Mouse (Mus musculus): ENCODE results near the gene Orm1. TPM values are rescaled to one million over a fixed set of nuclear protein-coding genes. Genes with fewer than 3 reads are reported as not detected.

Gene Orm1
- polyA plus RNA-seq, 1 experiment from 2014 or later: 16.3 TPM

DNA sequence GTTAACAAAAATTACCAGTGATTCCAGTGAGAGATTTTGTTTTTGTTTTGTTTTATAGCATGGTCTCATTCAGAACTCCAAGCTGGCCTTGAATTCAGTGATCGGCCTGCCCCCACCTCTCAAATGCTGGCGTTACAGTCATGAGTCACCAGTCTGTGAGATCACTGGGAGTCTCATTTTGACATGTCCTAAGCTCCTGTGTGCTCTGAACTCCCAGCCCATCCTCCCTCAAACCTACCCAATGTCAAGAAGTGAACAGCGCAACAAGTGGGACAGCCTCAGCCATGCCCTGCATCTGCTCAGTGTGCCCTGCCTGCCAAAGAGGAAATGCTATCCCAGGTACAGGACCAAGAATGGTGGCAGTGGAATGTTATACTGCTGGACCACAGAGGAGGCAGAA is 40.9 kb downstream of the Orm1 start:
- no peak for ATAC-seq (ENCODE audit: low FRiP score, low TSS enrichment)
- Histone ChIP-seq H3K4me3 (ENCODE audit: low read depth, low read length) (no peak overlapping the region), H3K27me3 (ENCODE audit: control insufficient read depth, insufficient read depth, low read length) (no peaks in the 10 kb centered on the region), H3K9me3 (ENCODE audit: control insufficient read depth, low read length) (no peaks in the 10 kb centered on the region), H3K27ac (replicated peaks) (no peak overlapping the region), H3K4me2 (replicated peaks; ENCODE audit: low read depth) (no peak overlapping the region), H3K36me3 (ENCODE audit: control insufficient read depth, insufficient read depth, low read length) (peaks cover 18% of the 10 kb centered on the region), H3K9ac (ENCODE audit: low read length) (no peak overlapping the region), H3K4me1 (replicated peaks; ENCODE audit: control insufficient read depth, insufficient read depth) (no peaks in the 10 kb centered on the region)
- no peak for TF ChIP-seq CTCF (IDR thresholded peaks at IDR 0.05; ENCODE audit: low read depth)
- TF ChIP-seq EP300 (optimal IDR thresholded peaks at IDR 0.05): no peak
- DNase-seq (ENCODE audit: low spot score): no peak
- 68% methylated on average over 3 of the region's 3 CpGs for WGBS

DNA sequence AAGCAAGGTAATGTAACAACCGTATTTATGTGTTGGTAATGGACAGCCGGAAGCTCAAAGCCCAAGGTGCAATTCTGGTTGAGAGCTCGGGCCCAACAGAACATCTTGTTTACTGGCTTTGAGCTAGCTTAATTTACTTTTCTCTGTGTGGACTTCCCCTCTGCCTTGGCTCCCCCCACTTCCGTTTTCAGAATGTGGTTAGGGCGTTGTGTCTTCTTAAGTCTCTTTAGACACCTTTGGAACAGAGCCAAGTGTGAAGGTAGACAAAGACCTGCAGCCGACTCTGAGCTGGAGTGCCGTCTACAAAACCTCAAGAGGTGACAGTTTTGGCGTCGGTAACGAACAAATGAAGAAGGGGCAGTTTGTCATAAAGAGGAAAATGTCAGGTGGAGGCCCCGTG is 41.4 kb downstream of the Orm1 start:
- H3K4me3 ChIP-seq (ENCODE audit: low read depth, low read length): no peak overlapping the region
- H3K9me3 ChIP-seq (ENCODE audit: control insufficient read depth, low read length): no peaks in the 10 kb centered on the region
- DNase-seq (ENCODE audit: low spot score) (no peak), ATAC-seq (ENCODE audit: low FRiP score, low TSS enrichment) (no peak)
- no peak overlapping the region for H3K9ac ChIP-seq (ENCODE audit: low read length)
- WGBS: 63% methylated on average over 11 of the region's 11 CpGs
- H3K4me1 ChIP-seq (replicated peaks; ENCODE audit: control insufficient read depth, insufficient read depth): no peaks in the 10 kb centered on the region
- TF ChIP-seq EP300 (optimal IDR thresholded peaks at IDR 0.05): no peak
- TF ChIP-seq CTCF (IDR thresholded peaks at IDR 0.05; ENCODE audit: low read depth): no peak
- H3K4me2 ChIP-seq (replicated peaks; ENCODE audit: low read depth): no peak overlapping the region
- no peak overlapping the region for H3K27ac ChIP-seq (replicated peaks)
- peaks cover 16% of the 10 kb centered on the region for H3K36me3 ChIP-seq (ENCODE audit: control insufficient read depth, insufficient read depth, low read length)
- H3K27me3 ChIP-seq (ENCODE audit: control insufficient read depth, insufficient read depth, low read length): no peaks in the 10 kb centered on the region

DNA sequence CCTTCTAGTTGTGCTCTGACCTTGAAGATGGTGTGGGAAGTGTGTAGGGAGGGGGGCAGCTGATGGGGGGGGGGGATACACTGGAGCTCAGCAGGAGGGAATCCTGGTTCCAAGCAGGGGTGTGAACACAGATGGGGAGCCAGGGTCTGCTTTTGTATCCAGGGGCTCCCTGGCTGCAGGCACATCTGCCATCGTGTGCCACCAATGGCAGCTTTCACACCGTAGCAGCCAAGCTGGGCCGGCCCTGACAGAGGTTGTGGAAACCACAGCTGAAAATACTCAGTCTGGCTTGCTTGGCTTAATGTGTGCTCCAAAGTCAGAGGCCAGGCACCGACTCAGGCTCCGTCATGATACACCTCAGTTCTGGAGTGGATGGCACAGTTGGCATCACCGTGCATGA is 43.7 kb downstream of the Orm1 start:
- H3K27ac ChIP-seq (replicated peaks): no peak overlapping the region
- H3K4me3 ChIP-seq (ENCODE audit: low read depth, low read length): no peak overlapping the region
- no peaks in the 10 kb centered on the region for H3K27me3 ChIP-seq (ENCODE audit: control insufficient read depth, insufficient read depth, low read length)
- DNase-seq (ENCODE audit: low spot score) (no peak), ATAC-seq (ENCODE audit: low FRiP score, low TSS enrichment) (no peak)
- H3K36me3 ChIP-seq (ENCODE audit: control insufficient read depth, insufficient read depth, low read length): peaks cover 11% of the 10 kb centered on the region; the same call in 1 of the 2 replicates
- no peaks in the 10 kb centered on the region for H3K4me1 ChIP-seq (replicated peaks; ENCODE audit: control insufficient read depth, insufficient read depth)
- TF ChIP-seq EP300 (optimal IDR thresholded peaks at IDR 0.05) (no peak), CTCF (IDR thresholded peaks at IDR 0.05; ENCODE audit: low read depth) (no peak)
- H3K9me3 ChIP-seq (ENCODE audit: control insufficient read depth, low read length): no peaks in the 10 kb centered on the region
- 86% methylated on average over 6 of the region's 6 CpGs for WGBS
- no peak overlapping the region for H3K9ac ChIP-seq (ENCODE audit: low read length)
- no peak overlapping the region for H3K4me2 ChIP-seq (replicated peaks; ENCODE audit: low read depth)

DNA sequence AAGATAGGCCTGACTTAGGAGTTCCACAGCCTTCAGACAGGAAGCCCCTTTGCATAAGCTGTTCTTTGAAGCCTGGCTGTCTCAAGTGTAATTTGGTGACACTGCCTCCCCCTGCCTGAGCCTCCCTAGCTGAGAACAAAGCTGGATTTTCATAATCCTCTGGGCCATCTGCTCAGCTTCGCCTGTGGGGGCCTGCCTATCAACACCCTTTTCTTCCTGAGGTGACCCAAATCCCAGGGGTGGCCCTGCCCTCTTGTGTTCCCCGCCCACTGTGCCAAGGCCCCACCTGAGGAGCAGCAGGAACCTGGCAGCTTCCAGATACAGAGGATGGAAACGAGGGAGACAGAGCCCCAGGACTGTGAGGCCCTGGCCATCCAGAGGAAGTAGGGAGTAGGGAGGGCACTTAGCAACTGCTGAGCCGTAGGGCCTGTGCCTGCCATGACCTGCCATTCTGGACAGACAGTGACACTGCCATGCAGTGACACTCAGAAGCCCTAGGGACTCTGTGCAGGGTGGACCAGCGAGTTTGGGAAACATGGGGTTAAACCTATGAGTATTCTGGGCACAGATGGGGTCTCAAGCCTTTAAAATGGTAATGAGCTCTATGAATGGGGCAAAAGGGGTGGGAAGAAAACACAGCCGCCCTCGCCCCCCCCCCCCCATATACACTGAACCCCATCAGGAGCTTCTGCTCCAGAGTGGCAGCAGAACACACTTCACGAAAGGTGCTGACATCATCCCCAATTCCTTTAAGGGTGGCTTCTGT is 44.9 kb downstream of the Orm1 start:
- Histone ChIP-seq H3K27me3 (ENCODE audit: control insufficient read depth, insufficient read depth, low read length) (no peaks in the 10 kb centered on the region), H3K9ac (ENCODE audit: low read length) (no peak overlapping the region), H3K36me3 (ENCODE audit: control insufficient read depth, insufficient read depth, low read length) (peaks cover 12% of the 10 kb centered on the region), H3K4me2 (replicated peaks; ENCODE audit: low read depth) (no peak overlapping the region), H3K4me1 (replicated peaks; ENCODE audit: control insufficient read depth, insufficient read depth) (no peaks in the 10 kb centered on the region), H3K9me3 (ENCODE audit: control insufficient read depth, low read length) (no peaks in the 10 kb centered on the region), H3K4me3 (ENCODE audit: low read depth, low read length) (no peak overlapping the region), H3K27ac (replicated peaks) (no peak overlapping the region)
- 43% methylated on average over 8 of the region's 8 CpGs for WGBS
- ATAC-seq (ENCODE audit: low FRiP score, low TSS enrichment): no peak
- TF ChIP-seq EP300 (optimal IDR thresholded peaks at IDR 0.05) (no peak), CTCF (IDR thresholded peaks at IDR 0.05; ENCODE audit: low read depth) (no peak)
- no peak for DNase-seq (ENCODE audit: low spot score)

DNA sequence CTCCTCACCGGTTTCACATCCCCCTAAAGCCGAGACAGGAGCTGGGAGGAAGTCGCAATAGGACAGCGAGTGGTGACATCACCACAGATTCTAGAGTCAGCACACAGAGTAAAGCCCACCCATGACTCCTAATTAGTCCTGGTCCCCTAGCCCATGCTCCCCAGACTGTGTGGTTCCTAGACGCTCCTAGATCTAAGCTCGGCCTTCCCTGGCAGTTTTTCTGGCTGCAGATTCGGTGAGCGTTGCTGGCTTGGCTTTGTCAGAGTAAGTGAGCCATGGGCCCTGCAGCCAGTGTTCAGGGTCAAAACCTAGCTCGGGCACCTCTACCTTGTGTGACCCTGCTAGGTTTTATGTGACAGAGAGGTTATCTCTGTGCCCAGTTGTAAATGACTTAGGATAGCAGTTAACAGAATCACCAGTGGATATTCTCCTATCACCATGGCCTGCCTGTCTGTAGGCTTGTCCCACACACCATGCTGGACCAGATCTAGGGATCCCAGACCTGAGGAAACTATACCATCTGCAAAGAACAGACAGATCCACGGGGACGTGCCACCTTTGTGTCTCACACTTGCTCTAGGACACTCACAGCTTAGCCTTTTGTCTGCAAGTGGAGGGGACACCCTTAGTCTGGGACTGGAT is 45.6 kb downstream of the Orm1 start:
- Histone ChIP-seq H3K27ac (replicated peaks) (no peak overlapping the region), H3K27me3 (ENCODE audit: control insufficient read depth, insufficient read depth, low read length) (no peaks in the 10 kb centered on the region), H3K4me2 (replicated peaks; ENCODE audit: low read depth) (no peak overlapping the region), H3K36me3 (ENCODE audit: control insufficient read depth, insufficient read depth, low read length) (peaks cover 15% of the 10 kb centered on the region), H3K9me3 (ENCODE audit: control insufficient read depth, low read length) (no peaks in the 10 kb centered on the region), H3K4me1 (replicated peaks; ENCODE audit: control insufficient read depth, insufficient read depth) (no peaks in the 10 kb centered on the region), H3K4me3 (ENCODE audit: low read depth, low read length) (no peak overlapping the region), H3K9ac (ENCODE audit: low read length) (no peak overlapping the region)
- WGBS: 70% methylated on average over 11 of the region's 11 CpGs
- TF ChIP-seq CTCF (IDR thresholded peaks at IDR 0.05; ENCODE audit: low read depth) (no peak), EP300 (optimal IDR thresholded peaks at IDR 0.05) (no peak)
- ATAC-seq (ENCODE audit: low FRiP score, low TSS enrichment) (no peak), DNase-seq (ENCODE audit: low spot score) (no peak)

DNA sequence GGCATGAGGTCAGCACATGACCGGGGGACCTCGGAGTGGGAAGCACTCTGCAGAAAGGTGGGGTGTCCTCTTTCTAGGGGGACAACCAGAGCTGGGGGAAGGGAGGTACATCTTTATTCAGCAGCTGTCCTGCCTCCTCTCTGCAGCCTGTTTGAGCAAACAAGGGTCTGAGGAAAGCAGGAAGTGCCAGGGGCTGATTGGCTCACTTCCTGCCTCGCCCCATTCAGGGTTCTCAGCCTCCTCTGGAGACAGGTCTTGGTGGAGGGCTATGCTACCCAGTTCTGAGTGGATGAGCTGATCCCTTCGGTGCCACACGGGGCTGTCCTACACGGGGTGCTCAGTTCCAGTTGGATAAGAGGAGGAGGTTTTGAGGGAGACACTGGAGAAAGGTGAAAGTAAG is 47.0 kb downstream of the Orm1 start:
- no peak overlapping the region for H3K9ac ChIP-seq (ENCODE audit: low read length)
- H3K27ac ChIP-seq (replicated peaks): no peak overlapping the region
- TF ChIP-seq EP300 (optimal IDR thresholded peaks at IDR 0.05) (no peak), CTCF (IDR thresholded peaks at IDR 0.05; ENCODE audit: low read depth) (no peak)
- 77% methylated on average over 6 of the region's 6 CpGs for WGBS
- no peaks in the 10 kb centered on the region for H3K9me3 ChIP-seq (ENCODE audit: control insufficient read depth, low read length)
- ATAC-seq (ENCODE audit: low FRiP score, low TSS enrichment): no peak
- DNase-seq (ENCODE audit: low spot score): no peak
- H3K4me3 ChIP-seq (ENCODE audit: low read depth, low read length): no peak overlapping the region
- H3K27me3 ChIP-seq (ENCODE audit: control insufficient read depth, insufficient read depth, low read length): no peaks in the 10 kb centered on the region
- H3K4me1 ChIP-seq (replicated peaks; ENCODE audit: control insufficient read depth, insufficient read depth): no peaks in the 10 kb centered on the region
- H3K4me2 ChIP-seq (replicated peaks; ENCODE audit: low read depth): no peak overlapping the region
- peaks cover 10% of the 10 kb centered on the region for H3K36me3 ChIP-seq (ENCODE audit: control insufficient read depth, insufficient read depth, low read length)

Other genes starting within 250 kb of the Orm1 start
- gene Ambp, start 189.8 kb upstream of the Orm1 start, polyA plus RNA-seq (2015; fragmentation: Nextera tagmentation; extraction: Ambion mirVana): 8.2 and 10.6 TPM in 2 replicates
- gene Kif12, start 172.4 kb upstream of the Orm1 start, polyA plus RNA-seq (2015; fragmentation: Nextera tagmentation; extraction: Ambion mirVana): 4.0 and 4.7 TPM in 2 replicates
- 5.3 and 6.2 TPM in 2 replicates for gene Col27a1, start 130.6 kb upstream of the Orm1 start, polyA plus RNA-seq (2015; fragmentation: Nextera tagmentation; extraction: Ambion mirVana)
- gene Orm3, start 11.6 kb downstream of the Orm1 start, polyA plus RNA-seq (2015; fragmentation: Nextera tagmentation; extraction: Ambion mirVana): not detected in 2 replicates
- not detected in 2 replicates for gene Orm2, start 17.9 kb downstream of the Orm1 start, polyA plus RNA-seq (2015; fragmentation: Nextera tagmentation; extraction: Ambion mirVana)
- gene Akna, start 58.8 kb downstream of the Orm1 start, polyA plus RNA-seq (2015; fragmentation: Nextera tagmentation; extraction: Ambion mirVana): 2.0 and 2.2 TPM in 2 replicates
- gene Whrn, start 151.4 kb downstream of the Orm1 start, polyA plus RNA-seq (2015; fragmentation: Nextera tagmentation; extraction: Ambion mirVana): 1.2 and 2.0 TPM in 2 replicates
- 221 and 234 TPM in 2 replicates for gene Atp6v1g1, start 200.2 kb downstream of the Orm1 start, polyA plus RNA-seq (2015; fragmentation: Nextera tagmentation; extraction: Ambion mirVana)
- 4.3 and 4.9 TPM in 2 replicates for gene Tmem268, start 214.2 kb downstream of the Orm1 start, polyA plus RNA-seq (2015; fragmentation: Nextera tagmentation; extraction: Ambion mirVana)

Measured in stomach, postnatal 0 days (tissue).